Mouse (Mus musculus) adrenal gland, postnatal 14 days (tissue): ENCODE measurements around the gene Zfp971. TPM values are rescaled to one million over a fixed set of nuclear protein-coding genes. Genes with fewer than 3 reads are reported as not detected.
"Not testable (repeated sequence)": the region's sequence is repeated elsewhere in the genome, so short reads cannot be mapped to it uniquely, and the experiment has no call there.

Source experiments
- DNase-seq: peaks from one replicate; pipeline ENCODE4 v3.0.0; 2021; ENCODE audit warnings: mixed read lengths
- long read RNA-seq, 2 experiments: library from polyadenylated mRNA; stranded (forward); transcript quantifications; one replicate each; pipeline ENCODE4 v2.0.0; 2021
- total RNA-seq: library from RNA; stranded (reverse); gene quantifications from 2 replicates; pipeline ENCODE4 v1.2.3, GENCODE M21; 2021

Zfp971 gene
- 29.5 and 33.3 TPM in 2 replicates for total RNA-seq
- long read RNA-seq, experiment 1, transcript Zfp971-201 (3 exons, 923 nt) = major isoform, 5 of 6 reads
- long read RNA-seq, experiment 1, partial matches to known transcripts = 0 of 6 reads
- long read RNA-seq, experiment 1, other reads (novel, unspliced or antisense) = 1 of 6 reads
- long read RNA-seq, experiment 2, transcript Zfp971-201 (3 exons, 923 nt) = major isoform, 8 of 10 reads
- long read RNA-seq, experiment 2, partial matches to known transcripts = 0 of 10 reads
- long read RNA-seq, experiment 2, other reads (novel, unspliced or antisense) = 0 of 10 reads

DNA sequence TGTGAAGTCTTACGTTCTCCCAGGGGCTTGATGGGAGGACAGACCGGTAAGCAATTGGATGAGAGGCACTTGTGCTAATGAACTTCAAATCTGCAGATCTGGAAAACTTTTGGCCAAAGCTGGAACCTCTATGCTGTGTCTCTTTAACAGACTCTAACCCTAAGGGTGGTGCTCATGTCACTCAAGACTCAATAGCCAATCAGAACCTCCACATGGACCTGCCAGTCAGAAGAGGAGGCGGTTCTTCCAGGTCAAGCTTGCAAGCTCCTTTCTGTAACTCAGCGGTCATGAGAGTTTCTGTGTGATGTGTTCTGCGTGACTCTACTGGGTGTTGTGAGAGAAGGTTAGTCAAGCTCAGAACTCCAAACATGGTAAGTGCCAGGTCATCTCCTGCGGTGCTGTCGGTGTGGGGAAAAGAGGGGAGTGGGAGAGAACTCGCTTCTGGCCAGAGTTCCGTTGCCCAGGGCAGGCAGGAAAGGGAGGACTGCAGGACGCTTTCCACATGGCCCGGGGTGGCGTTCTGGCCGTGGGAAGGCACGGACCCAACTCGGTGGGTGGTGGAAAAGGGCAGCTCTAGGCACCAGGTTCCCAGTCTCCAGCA lies at the start of gene Zfp971:
Gene Zfp971 (plus strand): TSS at position 274 of the 601 bp plus-strand sequence.
- DNase-seq = peak; percentile 45

GRCm38 (mm10) chr2:177974814-177975213 lies 48.3 kb upstream of the Zfp971 start:
- peak; percentile 1 for DNase-seq

DNA sequence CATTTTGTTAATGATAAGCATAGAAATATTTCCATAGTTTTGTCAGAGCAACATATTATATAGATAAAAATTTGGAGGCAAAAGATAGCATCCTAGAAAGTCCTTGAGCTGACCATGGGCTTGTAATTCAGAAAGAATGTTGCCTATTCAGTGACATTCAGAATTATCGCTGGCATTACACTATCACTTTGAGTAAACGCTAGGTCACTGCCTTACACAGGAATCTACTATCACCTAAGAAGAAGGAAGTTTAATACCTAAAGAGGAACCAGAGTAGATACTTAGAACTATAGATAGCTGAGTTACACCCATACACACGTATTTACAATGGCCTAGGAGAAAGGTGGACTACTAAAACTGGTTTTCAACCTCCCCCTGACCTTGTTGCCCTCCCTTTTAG lies 3.6 kb upstream of the Zfp971 start:
- not testable (repeated sequence) for DNase-seq

GRCm38 (mm10) chr2:178020773-178021172 lies 2.3 kb upstream of the Zfp971 start:
- DNase-seq = not testable (repeated sequence)

GRCm38 (mm10) chr2:178023861-178024260 lies 777 bp downstream of the Zfp971 start:
- peak; percentile 9 for DNase-seq

DNA sequence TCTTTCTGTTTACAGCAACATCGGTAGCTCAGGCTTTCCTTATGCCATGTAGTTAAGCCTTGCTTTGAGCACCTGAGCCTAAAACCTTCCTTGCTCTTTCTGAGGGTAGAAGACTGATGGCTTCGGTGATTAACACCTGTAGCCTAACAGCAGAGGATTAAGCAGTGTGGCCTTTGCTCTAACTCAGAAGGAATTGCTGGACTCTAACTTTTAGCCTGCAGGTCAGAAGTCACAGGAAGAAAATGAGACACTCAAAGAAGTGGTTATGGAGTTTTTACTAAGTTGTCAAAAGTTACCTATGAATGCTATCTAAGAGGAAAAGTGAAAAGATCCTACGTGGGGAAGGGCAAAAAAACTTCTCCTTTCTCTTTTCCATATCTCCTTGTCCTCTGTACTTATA lies 4.5 kb downstream of the Zfp971 start:
- not testable (repeated sequence) for DNase-seq

DNA sequence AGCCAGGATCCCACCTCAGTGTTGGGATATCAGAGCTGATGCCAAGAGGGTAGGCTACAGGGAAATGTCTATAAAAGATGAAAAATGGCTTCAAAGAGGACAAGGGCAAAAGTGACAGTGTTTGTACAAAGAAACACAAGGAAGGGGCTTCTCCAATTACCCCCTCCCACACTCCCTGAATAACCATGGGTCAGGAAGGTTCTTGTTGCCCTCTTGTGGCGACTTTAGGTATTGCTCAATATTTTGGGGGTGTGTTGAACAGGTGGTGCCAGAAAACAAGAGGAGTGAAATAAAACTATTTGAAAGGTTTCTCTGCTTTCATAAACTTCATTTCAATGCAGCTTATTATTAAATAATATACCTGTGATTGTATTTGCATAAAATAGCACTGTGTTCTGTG lies 35.1 kb downstream of the Zfp971 start:
- DNase-seq = peak; percentile 80

GRCm38 (mm10) chr2:178078166-178078717 lies 55.2 kb downstream of the Zfp971 start, which contains the start of gene Zfp931:
Zfp931 (minus strand) TSS chr2:178078476.
- DNase-seq = not testable (repeated sequence)

Other genes with a start within 250 kb of the Zfp971 start
- gene Gm14325, start 182.9 kb upstream of the Zfp971 start, total RNA-seq = 101 and 107 TPM in 2 replicates
- 3.3 and 4.5 TPM in 2 replicates for gene Gm14327, start 126.2 kb upstream of the Zfp971 start, total RNA-seq
- 1.7 and 1.8 TPM in 2 replicates for gene Zfp972, start 97.7 kb upstream of the Zfp971 start, total RNA-seq
- gene Gm14326, start 66.0 kb upstream of the Zfp971 start, total RNA-seq = 27.4 and 32.7 TPM in 2 replicates
- 20.8 and 23.9 TPM in 2 replicates for gene Zfp931, start 55.2 kb downstream of the Zfp971 start, total RNA-seq
- 1.5 and 4.1 TPM in 2 replicates for gene Phactr3, start 95.7 kb downstream of the Zfp971 start, total RNA-seq